Mouse (Mus musculus) spleen, adult 2 months (tissue): ENCODE results near the gene Stk11ip.

Source experiments
- CTCF ChIP-seq: fragments of 200-500 bp; IDR thresholded peaks from 2 replicates; pipeline ENCODE4 v1.5.1; 2011; ENCODE audit warnings: mild to moderate bottlenecking, inconsistent platforms; ENCODE audit not compliant: insufficient read depth, insufficient read length, insufficient replicate concordance; ENCODE audit errors: extremely low read depth
- POLR2A ChIP-seq: fragments of 200-500 bp; IDR thresholded peaks from 2 replicates; pipeline ENCODE4 v1.6.1; 2011; ENCODE audit warnings: low read depth, low read length, inconsistent platforms

DNA sequence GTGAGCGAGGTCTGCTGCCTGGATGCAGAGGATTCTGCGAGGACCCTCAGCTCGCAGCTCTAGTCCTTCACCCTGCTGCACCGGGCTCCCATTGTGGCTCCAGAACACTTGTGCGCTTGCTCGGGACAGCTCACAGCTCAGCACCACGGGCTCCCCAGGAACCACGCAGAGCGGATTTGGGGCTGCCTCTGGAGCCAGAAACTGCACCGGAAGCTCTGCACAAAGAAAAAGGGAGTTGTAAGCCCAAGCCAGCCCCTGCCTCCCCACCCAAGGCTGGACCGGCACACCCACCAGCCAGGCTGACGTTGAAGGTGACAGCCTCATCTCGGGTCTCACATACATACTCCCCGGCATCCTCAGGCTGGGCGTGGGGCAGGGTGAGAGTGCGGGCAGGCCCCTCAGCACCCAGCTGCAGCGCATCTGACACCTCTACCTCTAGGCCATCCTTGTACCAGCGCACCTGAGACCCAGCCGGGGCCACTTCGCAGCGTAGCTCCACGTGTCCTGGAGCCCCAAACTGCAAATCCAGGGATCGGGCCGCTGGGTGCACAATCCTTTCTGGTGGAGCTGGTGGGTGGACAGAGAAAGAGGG lies 28.7 kb upstream of the Stk11ip start:
- TF ChIP-seq CTCF (no peak), POLR2A (no peak)
